Mouse (Mus musculus) CH12.LX (cell line): ENCODE data around the gene Cacnb4. TPM values are rescaled to one million over a fixed set of nuclear protein-coding genes. Genes with fewer than 3 reads are reported as not detected.

Experiments
- DNase-seq: peaks from one replicate; pipeline ENCODE4 v3.0.0-alpha.2; 2013; ENCODE audit errors: extremely low read depth
- H3K27ac ChIP-seq: 2 replicates; pipeline ENCODE4 v1.5.1; 2012; ENCODE audit warnings: low read depth, mild to moderate bottlenecking, control low read depth, moderate library complexity; ENCODE audit not compliant: insufficient read depth
- H3K27me3 ChIP-seq: replicated peaks from 2 replicates; pipeline ENCODE3; 2012; ENCODE audit warnings: inconsistent platforms
- H3K36me3 ChIP-seq, 2 experiments: replicated peaks in 1 of 2; 2 replicates each; pipeline versions ENCODE3 to v1.6.1; 2012; ENCODE audit warnings: inconsistent platforms in 1 of 2, low read length in 1 of 2, mild to moderate bottlenecking in 1 of 2, mixed read lengths in 1 of 2, moderate library complexity in 1 of 2; ENCODE audit not compliant: control insufficient read depth in 1 of 2, insufficient read depth in 1 of 2
- H3K4me1 ChIP-seq, 2 experiments: 2 replicates each; pipeline ENCODE4 v1.6.1; 2012; ENCODE audit warnings: inconsistent platforms in 1 of 2, moderate library complexity in 1 of 2; ENCODE audit not compliant: insufficient read depth in 2 of 2, control insufficient read depth in 1 of 2
- H3K4me2 ChIP-seq: 2 replicates; pipeline ENCODE4 v1.6.1; 2012; ENCODE audit warnings: low read depth, mild to moderate bottlenecking, control low read depth; ENCODE audit not compliant: poor library complexity, insufficient read depth, severe bottlenecking
- H3K4me3 ChIP-seq, 3 experiments: fragments of 150-350 bp in 1 of 3; sonication (generic) in 1 of 3; replicated peaks in 1 of 3; 2 replicates each; pipeline versions ENCODE3 to v1.5.1; 2011 to 2012; ENCODE audit warnings: low read depth in 2 of 3, low read length in 2 of 3, mild to moderate bottlenecking in 2 of 3, moderate library complexity in 2 of 3, control low read depth in 1 of 3, improper control_type of control experiment in 1 of 3, inconsistent platforms in 1 of 3, mixed read lengths in 1 of 3; ENCODE audit not compliant: poor library complexity in 1 of 3
- H3K79me2 ChIP-seq: replicated peaks from 2 replicates; pipeline ENCODE4 v1.6.1; 2012; ENCODE audit warnings: mild to moderate bottlenecking, moderate library complexity; ENCODE audit not compliant: control insufficient read depth, poor library complexity, insufficient read depth, severe bottlenecking; ENCODE audit errors: extremely low read depth
- H3K9ac ChIP-seq: 2 replicates; pipeline ENCODE4 v1.6.1; 2012; ENCODE audit warnings: low read depth, mild to moderate bottlenecking, control low read depth, moderate library complexity; ENCODE audit not compliant: insufficient read depth
- H3K9me3 ChIP-seq: replicated peaks from 2 replicates; pipeline ENCODE3; 2012; ENCODE audit warnings: low read length, inconsistent platforms, mixed read lengths
- BHLHE40 ChIP-seq: IDR thresholded peaks from 2 replicates; pipeline ENCODE4 v1.6.1; 2011; ENCODE audit warnings: mild to moderate bottlenecking, low read depth, low read length, improper control_type of control experiment
- CHD1 ChIP-seq: IDR thresholded peaks from 2 replicates; pipeline ENCODE4 v1.6.1; 2012; ENCODE audit warnings: low read depth, low read length, improper control_type of control experiment, inconsistent platforms
- CTCF ChIP-seq, 2 experiments: IDR thresholded peaks in 1 of 2; conservative IDR thresholded peaks in 1 of 2; 2 replicates each; pipeline ENCODE4 v1.5.1; 2011 to 2012; ENCODE audit warnings: low read depth in 2 of 2, low read length in 2 of 2, improper control_type of control experiment in 1 of 2, inconsistent platforms in 1 of 2, mild to moderate bottlenecking in 1 of 2, moderate library complexity in 1 of 2
- E2F4 ChIP-seq: IDR thresholded peaks from 2 replicates; pipeline ENCODE4 v1.6.1; 2011; ENCODE audit warnings: low read depth, low read length, improper control_type of control experiment; ENCODE audit not compliant: insufficient replicate concordance
- EP300 ChIP-seq: IDR thresholded peaks from 2 replicates; pipeline ENCODE4 v1.6.1; 2011; ENCODE audit warnings: low read length, improper control_type of control experiment
- ETS1 ChIP-seq: conservative IDR thresholded peaks from 2 replicates; pipeline ENCODE4 v1.6.1; 2012; ENCODE audit warnings: low read depth, mild to moderate bottlenecking, inconsistent platforms, low read length, improper control_type of control experiment, moderate library complexity
- GABPA ChIP-seq: IDR thresholded peaks from 2 replicates; pipeline ENCODE4 v1.6.1; 2012; ENCODE audit warnings: low read depth, low read length, improper control_type of control experiment, inconsistent platforms; ENCODE audit not compliant: insufficient replicate concordance
- HCFC1 ChIP-seq: IDR thresholded peaks from 2 replicates; pipeline ENCODE4 v1.6.1; 2012; ENCODE audit warnings: low read depth, mild to moderate bottlenecking, inconsistent platforms, low read length, improper control_type of control experiment
- IRF4 ChIP-seq: IDR thresholded peaks from 2 replicates; pipeline ENCODE4 v1.6.1; 2014; ENCODE audit warnings: low read depth, mild to moderate bottlenecking, inconsistent platforms, low read length, improper control_type of control experiment
- KAT2A ChIP-seq: IDR thresholded peaks from 2 replicates; pipeline ENCODE4 v1.6.1; 2012; ENCODE audit warnings: low read length, improper control_type of control experiment, inconsistent platforms; ENCODE audit not compliant: insufficient replicate concordance
- MAX ChIP-seq: IDR thresholded peaks from 2 replicates; pipeline ENCODE4 v1.6.1; 2011; ENCODE audit warnings: low read length, improper control_type of control experiment
- MAZ ChIP-seq: IDR thresholded peaks from 2 replicates; pipeline ENCODE4 v1.6.1; 2012; ENCODE audit warnings: low read depth, mild to moderate bottlenecking, inconsistent platforms, low read length, improper control_type of control experiment, moderate library complexity
- MEF2A ChIP-seq: IDR thresholded peaks from 2 replicates; pipeline ENCODE4 v1.6.1; 2014; ENCODE audit warnings: low read depth, mild to moderate bottlenecking, inconsistent platforms, low read length, improper control_type of control experiment, borderline replicate concordance
- MXI1 ChIP-seq: IDR thresholded peaks from 2 replicates; pipeline ENCODE4 v1.6.1; 2011; ENCODE audit warnings: mild to moderate bottlenecking, low read depth, low read length, improper control_type of control experiment
- MYC ChIP-seq: IDR thresholded peaks from 2 replicates; pipeline ENCODE4 v1.6.1; 2011; ENCODE audit warnings: low read depth, mild to moderate bottlenecking, improper control_type of control experiment, low read length
- NELFE ChIP-seq: IDR thresholded peaks from 2 replicates; pipeline ENCODE4 v1.6.1; 2011; ENCODE audit warnings: low read depth, low read length, improper control_type of control experiment
- NRF1 ChIP-seq: IDR thresholded peaks from 2 replicates; pipeline ENCODE4 v1.6.1; 2014; ENCODE audit warnings: low read depth, mild to moderate bottlenecking, inconsistent platforms, low read length, improper control_type of control experiment, moderate library complexity
- PAX5 ChIP-seq: IDR thresholded peaks from 2 replicates; pipeline ENCODE4 v1.6.1; 2012; ENCODE audit warnings: low read length, inconsistent platforms, mixed read lengths
- POLR2A ChIP-seq: IDR thresholded peaks from 2 replicates; pipeline ENCODE4 v1.6.1; 2011; ENCODE audit warnings: low read depth, mild to moderate bottlenecking, improper control_type of control experiment, low read length
- POLR2AphosphoS2 ChIP-seq: IDR thresholded peaks from 2 replicates; pipeline ENCODE4 v1.6.1; 2011; ENCODE audit warnings: low read depth, low read length, improper control_type of control experiment
- RAD21 ChIP-seq: IDR thresholded peaks from 2 replicates; pipeline ENCODE4 v1.6.1; 2011; ENCODE audit warnings: low read depth, mild to moderate bottlenecking, low read length, improper control_type of control experiment, moderate library complexity
- RCOR1 ChIP-seq: conservative IDR thresholded peaks from 2 replicates; pipeline ENCODE4 v1.6.1; 2012; ENCODE audit warnings: low read depth, mild to moderate bottlenecking, inconsistent platforms, low read length, improper control_type of control experiment
- SIN3A ChIP-seq: IDR thresholded peaks from 2 replicates; pipeline ENCODE4 v1.6.1; 2012; ENCODE audit warnings: low read length, improper control_type of control experiment, inconsistent platforms
- SMC3 ChIP-seq: IDR thresholded peaks from 2 replicates; pipeline ENCODE4 v1.6.1; 2011; ENCODE audit warnings: low read depth, low read length, improper control_type of control experiment
- TBP ChIP-seq: conservative IDR thresholded peaks from 2 replicates; pipeline ENCODE4 v1.6.1; 2011; ENCODE audit warnings: low read depth, low read length, improper control_type of control experiment
- USF1 ChIP-seq: IDR thresholded peaks from 2 replicates; pipeline ENCODE4 v1.6.1; 2014; ENCODE audit warnings: low read depth, mild to moderate bottlenecking, inconsistent platforms, low read length, improper control_type of control experiment
- USF2 ChIP-seq: conservative IDR thresholded peaks from 2 replicates; pipeline ENCODE4 v1.6.1; 2011; ENCODE audit warnings: low read depth, low read length, improper control_type of control experiment
- ZC3H11A ChIP-seq: IDR thresholded peaks from 2 replicates; pipeline ENCODE4 v1.6.1; 2012; ENCODE audit warnings: low read depth, mild to moderate bottlenecking, inconsistent platforms, low read length, improper control_type of control experiment
- ZKSCAN1 ChIP-seq: IDR thresholded peaks from 2 replicates; pipeline ENCODE4 v1.6.1; 2012; ENCODE audit warnings: low read depth, inconsistent platforms, low read length, improper control_type of control experiment, borderline replicate concordance
- ZMIZ1 ChIP-seq: IDR thresholded peaks from 2 replicates; pipeline ENCODE4 v1.6.1; 2012; ENCODE audit warnings: low read depth, mild to moderate bottlenecking, inconsistent platforms, low read length, improper control_type of control experiment
- ZNF384 ChIP-seq: IDR thresholded peaks from 2 replicates; pipeline ENCODE4 v1.6.1; 2012; ENCODE audit warnings: low read depth, low read length, improper control_type of control experiment, inconsistent platforms
- dilution Hi-C: fragments of 300-500 bp; cut with MboI; formaldehyde crosslinking; loops from 2 replicates; pipeline ENCODE4 v1.14.3; 2020; ENCODE audit warnings: low sequenced_read_pairs; ENCODE audit not compliant: extremely low pct_unique_long_range_greater_than_20kb, extremely low pct_ligation_motif_present
- in situ Hi-C: fragments of 300-500 bp; cut with MboI; formaldehyde crosslinking; loops from 3 replicates; pipeline ENCODE4 v1.14.3; 2019; ENCODE audit warnings: low sequenced_read_pairs, low pct_ligation_motif_present, low pct_unique_long_range_greater_than_20kb, mixed read lengths
- polyA plus RNA-seq: library from polyadenylated mRNA; unstranded; fragments of >175 nt; gene quantifications from 2 replicates; pipeline ENCODE4 v1.2.1, GENCODE M21; 2012; ENCODE audit warnings: low read depth; ENCODE audit not compliant: insufficient read length
- total RNA-seq, 2 experiments: library from RNA; depleted of rRNA; stranded (reverse); fragments of 300-350 nt in 1 of 2; fragments of >200 nt in 1 of 2; gene quantifications; 2 replicates each; pipeline ENCODE4 v1.2.3; 2012 to 2014

Gene Cacnb4
- total and polyA plus RNA-seq, 3 experiments: 0.77 to 3.4 (median 1.5) TPM

GRCm38 (mm10) chr2:52625731-52626130 is 50.9 kb downstream of the Cacnb4 start:
- H3K27ac ChIP-seq: no peak overlapping the region
- H3K79me2 ChIP-seq: no peaks in the 10 kb centered on the region
- DNase-seq: no peak
- no peaks in the 10 kb centered on the region for H3K9me3 ChIP-seq
- dilution Hi-C loops (no loop called here), in situ Hi-C loops (loop anchor here (25.0 kb wide), 1 partner anchor 462 kb away; no protein-coding TSS in a partner anchor)
- H3K4me2 ChIP-seq: no peak overlapping the region
- no peak overlapping the region for H3K9ac ChIP-seq
- TF ChIP-seq ZMIZ1 (no peak), USF1 (no peak), IRF4 (no peak), RAD21 (no peak), E2F4 (no peak), KAT2A (no peak), RCOR1 (no peak), ZKSCAN1 (no peak), ZC3H11A (no peak), POLR2A (no peak), PAX5 (no peak), MYC (no peak), ZNF384 (no peak), EP300 (no peak), SMC3 (no peak), MEF2A (no peak), NRF1 (no peak), ETS1 (no peak), CHD1 (no peak), HCFC1 (no peak)
- H3K27me3 ChIP-seq: no peaks in the 10 kb centered on the region
- H3K4me3 ChIP-seq: no peak overlapping the region
- H3K4me1 ChIP-seq: peaks cover 0 to 16% of the 10 kb centered on the region in 2 experiments; a peak in 3 of 4 replicates
- no peaks in the 10 kb centered on the region for H3K36me3 ChIP-seq

- Histone ChIP-seq H3K27me3 (no peaks in the 10 kb centered on the region), H3K4me3 (no peak overlapping the region), H3K27ac (no peak overlapping the region), H3K79me2 (no peaks in the 10 kb centered on the region), H3K36me3 (no peaks in the 10 kb centered on the region), H3K9me3 (no peaks in the 10 kb centered on the region), H3K9ac (no peak overlapping the region), H3K4me2 (no peak overlapping the region), H3K4me1 (peaks cover 0 to 16% of the 10 kb centered on the region in 2 experiments; a peak in 3 of 4 replicates)
- dilution Hi-C loops: no loop called here
- in situ Hi-C loops: no loop called here
- no peak for DNase-seq
- TF ChIP-seq ZKSCAN1: no peak
- TF ChIP-seq CTCF (conservative IDR thresholded peaks at IDR 0.05 in 1 of 2, IDR thresholded peaks at IDR 0.05 in 1 of 2; ENCODE audit: low read depth in 2 of 2, low read length in 2 of 2): no peak
- no peak for TF ChIP-seq EP300
- TF ChIP-seq BHLHE40: no peak
- no peak for TF ChIP-seq NRF1
- TF ChIP-seq ETS1: no peak
- no peak for TF ChIP-seq KAT2A
- TF ChIP-seq ZMIZ1: no peak
- TF ChIP-seq MAZ: no peak
- TF ChIP-seq POLR2AphosphoS2: no peak
- no peak for TF ChIP-seq MXI1
- TF ChIP-seq NELFE: no peak
- no peak for TF ChIP-seq TBP
- TF ChIP-seq MEF2A: no peak
- no peak for TF ChIP-seq SIN3A
- no peak for TF ChIP-seq GABPA
- no peak for TF ChIP-seq MAX
- TF ChIP-seq USF2: no peak
Measured at GRCm38 (mm10) chr2:52623921-52624404, 52.7 kb downstream of the Cacnb4 start.
